Mouse (Mus musculus) layer of hippocampus, adult 9-11 months (tissue): ENCODE data around the gene Olfr1358.
A peak's percentile ranks its signal among the peaks of the same experiment; 100 is the strongest.
"Not testable (repeated sequence)": the region's sequence is repeated elsewhere in the genome, so short reads cannot be mapped to it uniquely, and the experiment has no call there.

Experiments used
- DNase-seq: peaks from one replicate; pipeline ENCODE4 v3.0.0; 2022

Gene Olfr1358

GRCm38 (mm10) chr10:78517128-78517527 lies at the start of gene Olfr1358:
Gene Olfr1358 (plus strand): TSS chr10:78517428.
- DNase-seq, result no peak

GRCm38 (mm10) chr10:78467761-78468310 lies 49.4 kb upstream of the Olfr1358 start:
- DNase-seq, result no peak

DNA sequence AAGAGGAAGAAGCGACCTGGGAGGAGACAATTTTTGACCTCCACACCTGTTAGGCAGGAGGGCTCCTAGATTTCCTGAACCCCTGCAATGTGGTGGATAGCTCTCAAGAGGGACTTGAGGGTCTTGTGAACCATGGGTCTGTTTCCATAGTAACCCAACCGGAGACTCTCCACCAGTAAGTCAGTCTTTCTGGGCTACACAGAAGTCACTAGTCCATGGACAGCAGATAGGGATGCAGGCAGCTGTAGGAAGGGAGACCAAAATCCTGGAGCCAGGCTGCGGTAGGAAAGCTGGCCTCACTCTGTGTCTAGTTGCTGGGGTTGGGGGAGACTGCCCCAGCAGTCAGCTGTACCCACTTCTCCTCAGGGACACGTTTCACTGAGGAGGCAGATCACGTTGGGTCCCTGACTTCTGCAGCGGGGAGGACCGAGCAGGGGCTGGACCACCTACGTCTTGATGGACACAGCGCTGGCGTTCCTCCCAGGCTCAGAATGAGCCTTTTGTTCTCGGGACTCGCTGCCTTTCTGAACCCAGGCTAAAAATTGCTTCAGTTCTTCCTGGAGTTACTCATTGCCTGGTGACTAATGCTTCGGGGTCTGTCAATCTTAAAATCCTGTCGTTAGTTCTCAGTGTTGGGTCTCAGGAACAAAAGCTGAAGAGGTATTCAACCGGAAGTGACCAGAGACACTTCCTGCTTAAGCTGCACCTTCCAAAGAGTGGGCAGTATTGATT lies 46.5 kb upstream of the Olfr1358 start:
- DNase-seq, result no peak

DNA sequence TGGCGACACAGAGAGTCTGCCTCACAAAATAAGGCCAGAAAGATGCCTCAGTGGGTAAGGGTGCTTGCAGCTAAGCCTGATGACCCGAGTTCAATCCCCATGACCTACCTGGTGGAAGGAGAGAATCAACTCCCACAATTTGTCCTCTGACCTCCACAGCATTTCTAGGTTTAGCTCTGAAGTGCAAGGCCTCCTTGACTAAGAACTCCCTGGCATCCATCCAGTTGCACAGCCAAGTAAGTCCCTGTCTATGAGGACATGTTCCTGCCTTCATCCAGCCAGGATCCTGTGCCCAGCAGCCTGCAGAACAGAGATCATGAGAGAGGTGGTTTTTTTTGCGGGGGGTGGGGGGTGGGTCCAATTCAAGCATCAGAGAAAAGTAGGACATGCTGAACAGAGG lies 45.2 kb upstream of the Olfr1358 start:
- no peak for DNase-seq

- DNase-seq, result no peak
Observed at GRCm38 (mm10) chr10:78473434-78473833, 43.8 kb upstream of the Olfr1358 start.

DNA sequence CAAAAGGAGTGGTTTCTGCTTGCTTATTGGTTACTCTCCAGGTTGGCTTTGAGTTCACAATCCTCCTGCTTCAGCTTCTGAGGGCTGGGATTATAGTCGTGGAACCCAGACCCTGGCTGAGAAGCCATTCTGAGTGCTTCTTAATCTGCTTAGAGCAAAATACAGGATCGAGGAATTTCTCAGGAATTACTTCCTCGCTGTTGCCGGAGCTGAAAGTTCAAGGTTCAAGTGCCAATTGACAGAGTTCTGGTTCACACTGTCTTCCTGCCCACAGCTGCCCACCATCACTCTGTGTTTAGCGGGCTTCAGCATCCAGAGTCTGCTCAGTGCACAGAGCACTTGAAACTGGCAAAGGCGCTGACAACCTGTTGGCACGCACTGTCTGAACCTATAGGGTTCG lies 42.5 kb upstream of the Olfr1358 start:
- DNase-seq, result no peak

DNA sequence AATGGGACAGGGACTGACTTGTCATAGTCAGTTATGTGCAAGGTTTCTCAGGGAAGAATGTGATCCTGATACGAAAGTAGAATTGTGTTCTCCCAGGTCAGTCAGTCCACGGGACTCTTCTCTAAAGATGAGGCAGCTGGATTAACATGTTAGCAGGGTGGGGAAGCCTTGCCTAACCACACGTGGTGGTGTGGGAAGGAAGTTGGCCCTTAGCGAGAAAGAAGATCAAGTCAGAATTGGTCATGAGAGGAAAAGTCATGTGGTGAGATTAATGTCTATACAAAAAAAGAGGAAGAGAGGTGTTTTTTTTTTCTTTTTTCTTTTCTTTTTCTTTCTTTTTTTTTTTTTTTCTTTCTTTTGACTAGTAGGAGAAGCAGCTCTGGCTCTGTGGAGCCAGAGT lies 40.4 kb upstream of the Olfr1358 start:
- DNase-seq, result no peak

- no peak for DNase-seq
Observed at GRCm38 (mm10) chr10:78480954-78481927, 36.0 kb upstream of the Olfr1358 start.

DNA sequence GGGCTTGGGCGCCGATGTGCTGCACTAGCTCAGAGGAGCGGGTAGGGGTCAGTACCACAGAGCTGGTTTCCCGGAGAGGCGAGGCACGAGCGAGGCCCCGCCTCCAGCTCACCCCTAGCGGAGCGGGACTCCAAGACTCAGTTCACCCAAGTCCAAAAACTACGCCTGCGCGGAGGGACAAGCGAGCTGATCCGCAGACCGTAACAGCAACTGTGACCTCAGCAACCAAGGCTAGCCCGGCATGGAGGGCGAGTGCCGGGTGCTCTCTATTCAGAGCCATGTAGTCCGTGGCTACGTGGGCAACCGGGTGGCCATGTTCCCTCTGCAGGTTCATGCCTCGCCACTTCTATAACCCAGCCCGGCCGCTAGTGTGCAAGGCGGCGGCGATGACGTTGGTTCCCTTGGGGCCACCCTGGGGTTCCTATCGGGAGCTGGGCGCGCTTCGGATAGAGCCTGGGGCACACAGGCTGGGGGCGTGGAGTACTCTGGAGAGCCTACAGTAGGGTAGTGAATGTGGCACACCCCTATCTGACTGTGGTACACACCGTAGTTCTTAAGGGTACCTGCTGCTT lies 35.2 kb upstream of the Olfr1358 start:
- DNase-seq, result no peak

- not testable (repeated sequence) for DNase-seq
Observed at GRCm38 (mm10) chr10:78485369-78485768, 31.9 kb upstream of the Olfr1358 start.

DNA sequence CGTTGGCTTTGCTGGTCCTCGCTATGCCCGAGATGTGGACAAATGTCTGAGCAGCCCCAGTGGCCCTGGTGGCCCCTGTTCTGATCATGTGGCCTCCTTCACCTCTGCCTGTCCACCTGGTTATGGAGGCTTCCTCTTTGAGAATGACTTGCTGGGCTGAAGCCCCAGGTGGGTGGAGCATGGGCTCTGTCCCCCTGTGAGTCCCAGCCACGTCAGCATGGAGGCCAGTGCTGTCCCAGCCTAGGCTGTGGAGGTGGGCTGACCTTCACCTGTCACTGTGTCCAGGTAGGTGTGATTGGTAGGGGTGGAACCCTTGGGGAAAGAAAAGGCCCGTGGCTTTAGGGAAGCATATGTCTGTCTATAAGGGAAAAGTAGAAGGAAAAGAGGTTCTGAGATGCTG lies 30.4 kb upstream of the Olfr1358 start:
- DNase-seq, result no peak

- DNase-seq, result peak; percentile 71
Observed at GRCm38 (mm10) chr10:78487431-78488086, 29.7 kb upstream of the Olfr1358 start.

GRCm38 (mm10) chr10:78502986-78503733 lies 14.1 kb upstream of the Olfr1358 start:
- DNase-seq, result no peak

DNA sequence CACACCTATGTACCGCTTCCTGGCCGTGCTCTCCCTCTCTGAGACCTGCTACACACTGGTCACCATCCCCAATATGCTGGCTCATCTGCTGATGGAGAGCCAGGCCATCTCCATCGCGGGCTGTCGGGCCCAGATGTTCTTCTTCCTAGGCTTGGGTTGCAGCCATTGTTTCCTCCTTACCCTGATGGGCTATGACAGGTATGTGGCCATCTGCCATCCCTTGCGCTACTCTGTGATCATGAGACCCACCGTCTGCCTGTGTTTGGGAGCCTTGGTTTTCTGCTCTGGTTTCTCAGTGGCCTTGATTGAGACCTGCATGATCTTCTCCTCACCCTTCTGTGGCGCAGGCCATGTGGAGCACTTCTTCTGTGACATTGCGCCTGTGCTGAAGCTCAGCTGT lies 2.6 kb downstream of the Olfr1358 start:
- DNase-seq, result no peak

DNA sequence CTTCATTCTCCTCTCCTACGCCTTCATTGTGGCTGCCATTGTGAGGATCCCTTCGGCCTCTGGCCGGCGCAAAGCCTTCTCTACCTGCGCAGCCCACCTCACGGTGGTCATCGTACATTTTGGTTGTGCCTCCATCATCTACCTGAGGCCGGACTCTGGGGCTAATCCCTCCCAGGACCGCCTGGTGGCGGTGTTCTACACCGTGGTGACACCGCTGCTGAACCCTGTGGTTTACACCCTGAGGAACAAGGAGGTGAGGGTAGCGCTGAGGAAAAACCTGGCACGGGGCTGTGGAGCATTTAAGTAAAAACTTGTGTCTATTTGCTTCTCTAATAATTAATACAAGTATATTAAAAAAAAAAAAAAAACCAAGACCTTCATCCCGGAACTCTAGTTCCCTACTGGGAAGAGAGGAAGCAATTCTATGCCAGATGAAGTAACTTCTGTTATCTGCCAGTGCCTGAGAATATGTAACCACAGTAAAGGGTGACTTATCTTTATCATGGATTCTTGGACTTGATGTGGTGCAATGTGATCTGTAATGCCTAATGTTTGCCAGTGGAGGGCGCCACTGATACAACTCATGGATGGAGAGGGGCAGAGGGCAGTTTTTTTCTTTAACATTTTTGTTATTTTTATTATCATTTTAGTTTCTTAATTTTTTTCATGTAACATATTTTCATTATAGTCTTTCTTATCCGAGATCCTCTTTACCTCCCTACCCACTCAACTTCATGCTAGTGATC lies 3.2 kb downstream of the Olfr1358 start:
- no peak for DNase-seq

- not testable (repeated sequence) for DNase-seq
Observed at GRCm38 (mm10) chr10:78525071-78525470, 7.8 kb downstream of the Olfr1358 start.

DNA sequence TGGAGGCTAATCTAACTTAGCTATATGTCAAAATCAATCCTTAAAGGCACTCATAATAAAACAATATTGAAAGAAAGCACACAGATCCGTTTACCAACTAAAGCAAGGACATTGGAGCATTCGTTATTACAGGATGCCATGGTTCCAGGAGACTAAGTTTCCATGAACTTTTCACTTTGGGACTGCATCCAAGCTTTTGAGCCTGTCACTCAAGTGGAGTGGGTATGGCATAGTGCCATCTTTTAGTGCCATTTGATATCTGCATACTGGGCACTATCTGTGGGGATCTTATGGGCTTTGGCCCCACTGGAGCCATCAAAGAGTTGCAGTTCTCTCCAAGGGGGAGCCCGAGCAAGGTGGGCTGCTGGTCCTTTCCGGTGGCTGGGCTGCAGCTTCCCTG lies 8.3 kb downstream of the Olfr1358 start:
- no peak for DNase-seq

DNA sequence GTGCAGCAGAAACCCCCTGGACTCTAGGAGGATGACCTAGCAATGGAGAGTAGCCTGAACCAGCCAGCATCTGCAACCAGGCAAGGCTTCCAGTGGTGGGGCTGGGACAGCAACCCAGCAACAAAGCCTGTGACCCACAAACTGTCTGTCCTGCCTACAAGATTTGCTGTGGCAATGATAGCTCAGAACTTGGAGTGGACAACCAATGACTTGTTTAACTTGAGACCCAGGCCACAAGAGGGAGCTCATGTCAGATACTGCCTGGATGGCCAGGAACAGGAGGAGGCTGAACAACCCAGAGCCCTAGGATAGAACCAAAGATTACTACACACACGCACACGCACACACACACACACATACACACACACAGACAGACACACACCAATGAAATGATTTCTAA lies 23.7 kb downstream of the Olfr1358 start:
- peak; percentile 6 for DNase-seq

DNA sequence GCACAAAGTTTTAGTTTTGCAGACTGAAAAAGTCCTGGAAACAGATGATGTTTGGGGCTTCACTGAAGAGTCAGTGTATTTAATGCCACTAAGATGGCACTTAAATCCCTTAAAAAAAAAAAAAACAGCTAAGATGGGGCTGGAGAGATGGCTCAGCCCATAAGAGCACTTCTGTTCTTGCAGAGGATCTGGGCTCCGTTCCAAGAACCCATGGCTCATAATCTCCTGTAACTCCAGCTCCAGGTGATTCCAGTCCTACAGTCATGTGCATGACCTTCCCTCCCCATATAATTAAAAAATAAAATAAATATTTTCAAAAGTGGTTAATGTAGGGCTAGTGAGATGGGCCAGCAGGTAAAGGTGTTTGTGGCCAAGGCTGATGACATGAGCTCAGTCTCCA lies 47.8 kb downstream of the Olfr1358 start:
- DNase-seq, result no peak

- DNase-seq, result no peak
Observed at GRCm38 (mm10) chr10:78569191-78569590, 52.0 kb downstream of the Olfr1358 start.

GRCm38 (mm10) chr10:78569686-78570085 lies 52.5 kb downstream of the Olfr1358 start:
- no peak for DNase-seq
